Mouse (Mus musculus) lung, adult 2 months (tissue): ENCODE data around the gene Ptprk.

Source experiments
- CTCF ChIP-seq: fragments of 200-500 bp; IDR thresholded peaks from 2 replicates; pipeline ENCODE4 v1.5.1; 2011; ENCODE audit warnings: mild to moderate bottlenecking, low read length, control low read depth; ENCODE audit not compliant: insufficient read depth
- POLR2A ChIP-seq: fragments of 200-500 bp; IDR thresholded peaks from 2 replicates; pipeline ENCODE4 v1.6.1; 2011; ENCODE audit warnings: low read depth, mild to moderate bottlenecking, control low read depth, low read length, borderline replicate concordance; ENCODE audit errors: extremely low read depth

DNA sequence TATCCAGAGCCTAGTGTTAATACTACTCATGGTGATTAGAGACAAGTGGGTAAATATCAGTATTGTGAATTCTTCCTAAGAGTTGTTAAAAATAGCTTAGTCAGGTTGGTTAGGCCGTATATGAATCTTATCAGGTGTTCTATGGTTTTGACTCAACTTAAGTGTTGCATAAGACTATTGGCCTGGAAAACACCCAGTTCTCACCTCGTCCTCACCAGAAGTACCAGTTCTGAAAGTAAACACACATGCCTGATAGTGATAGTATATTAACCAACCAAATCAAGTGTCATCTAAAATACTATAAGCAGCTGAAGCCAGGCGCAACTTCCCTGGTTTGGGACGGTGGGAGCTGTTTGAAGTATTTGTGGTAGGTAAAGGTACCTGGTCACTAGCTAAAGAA is 153.1 kb downstream of the Ptprk start:
- TF ChIP-seq POLR2A (no peak), CTCF (no peak)
